Mouse (Mus musculus): Measurements from ENCODE around the gene Cmah.

DNA sequence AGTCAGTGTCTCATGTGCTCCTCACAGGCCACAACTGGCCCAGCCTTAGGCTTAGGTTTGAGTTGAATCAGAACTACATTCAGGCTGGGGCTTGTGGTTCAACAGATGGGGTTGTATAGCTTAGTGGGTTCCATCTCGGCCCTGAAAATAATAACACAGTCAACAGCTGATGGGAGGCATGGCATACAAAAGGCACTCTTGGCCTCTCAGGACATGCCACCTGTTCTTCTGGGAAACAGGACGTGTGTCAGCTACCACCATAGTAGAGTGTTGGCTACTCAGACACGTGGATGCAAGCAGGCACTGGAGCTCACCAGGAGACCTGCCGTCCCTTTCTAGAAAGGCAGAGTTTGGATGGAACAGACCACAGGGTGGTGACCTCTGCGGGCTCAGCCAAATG is 178.6 kb downstream of the Cmah start:
- TF ChIP-seq CTCF (IDR thresholded peaks at IDR 0.05; ENCODE audit: borderline replicate concordance, insufficient read depth, low read length) = no peak
- no peak for TF ChIP-seq POLR2A (IDR thresholded peaks at IDR 0.05; ENCODE audit: low read depth, low read length)
